Mouse (Mus musculus) embryonic fibroblast, embryonic 13.5 days (primary cell): ENCODE measurements at regions not wholly inside any gene's neighbourhood (a gene's known extent, or its start where the extent isn't known, plus 50 kb on each side); places are given as distances from the start of the nearest gene placed in this dataset.

ENCODE experiments used
- CTCF ChIP-seq: IDR thresholded peaks from 2 replicates; pipeline ENCODE4 v1.5.1; 2011; ENCODE audit warnings: mild to moderate bottlenecking, control low read depth, low read length, moderate library complexity, borderline replicate concordance; ENCODE audit not compliant: insufficient read depth
- POLR2A ChIP-seq: IDR thresholded peaks from 2 replicates; pipeline ENCODE4 v1.6.1; 2011; ENCODE audit warnings: low read depth, mild to moderate bottlenecking, control low read depth, low read length, moderate library complexity

- no peak for TF ChIP-seq POLR2A
- no peak for TF ChIP-seq CTCF
Measured at GRCm38 (mm10) chr4:89440821-89441220, 130.0 kb upstream of the Cdkn2b start.
